Mouse (Mus musculus) ES-Bruce4 (cell line): ENCODE measurements at regions not wholly inside any gene's neighbourhood (a gene's known extent, or its start where the extent isn't known, plus 50 kb on each side); places are given as distances from the start of the nearest gene placed in this dataset.

Experiments used
- H3K27ac ChIP-seq: 2 replicates; pipeline ENCODE4 v1.5.1; 2012; ENCODE audit warnings: low read length, inconsistent platforms; ENCODE audit not compliant: insufficient read depth
- H3K27me3 ChIP-seq: 2 replicates; pipeline ENCODE4 v1.6.1; 2012; ENCODE audit warnings: mild to moderate bottlenecking, low read length, inconsistent platforms; ENCODE audit not compliant: control insufficient read depth, poor library complexity, insufficient read depth, severe bottlenecking
- H3K36me3 ChIP-seq: 2 replicates; pipeline ENCODE4 v1.6.1; 2012; ENCODE audit warnings: inconsistent platforms, mild to moderate bottlenecking, low read length, moderate library complexity; ENCODE audit not compliant: control insufficient read depth, poor library complexity, insufficient read depth, severe bottlenecking
- H3K4me1 ChIP-seq: one replicate; pipeline ENCODE4 v1.8.1; 2011; ENCODE audit warnings: low read length; ENCODE audit not compliant: control insufficient read depth, insufficient read depth
- H3K4me3 ChIP-seq: 2 replicates; pipeline ENCODE4 v1.5.1; 2011; ENCODE audit warnings: low read depth, mild to moderate bottlenecking, low read length
- H3K9ac ChIP-seq: 2 replicates; pipeline ENCODE4 v1.6.1; 2012; ENCODE audit warnings: low read depth, mild to moderate bottlenecking, inconsistent platforms; ENCODE audit not compliant: poor library complexity, severe bottlenecking
- H3K9me3 ChIP-seq: replicated peaks from 2 replicates; pipeline ENCODE4 v1.6.1; 2012; ENCODE audit warnings: mild to moderate bottlenecking, low read length, inconsistent platforms; ENCODE audit not compliant: control insufficient read depth, poor library complexity, insufficient read depth, severe bottlenecking
- CTCF ChIP-seq: IDR thresholded peaks from one replicate; pipeline ENCODE4 v1.8.1; 2011; ENCODE audit warnings: low read depth, low read length
- EP300 ChIP-seq: IDR thresholded peaks from 2 replicates; pipeline ENCODE4 v1.6.1; 2011; ENCODE audit warnings: low read depth, low read length; ENCODE audit not compliant: insufficient read depth
- POLR2A ChIP-seq: IDR thresholded peaks from one replicate; pipeline ENCODE4 v1.8.1; 2011; ENCODE audit warnings: low read length; ENCODE audit not compliant: insufficient read depth

GRCm38 (mm10) chr12:26999287-26999686, 343.1 kb downstream of the Sox11 start:
- Histone ChIP-seq H3K9ac (no peak overlapping the region), H3K27me3 (no peaks in the 10 kb centered on the region), H3K27ac (no peak overlapping the region), H3K9me3 (no peaks in the 10 kb centered on the region), H3K4me3 (no peak overlapping the region), H3K4me1 (no peaks in the 10 kb centered on the region), H3K36me3 (no peaks in the 10 kb centered on the region)
- TF ChIP-seq CTCF (no peak), POLR2A (no peak), EP300 (no peak)

DNA sequence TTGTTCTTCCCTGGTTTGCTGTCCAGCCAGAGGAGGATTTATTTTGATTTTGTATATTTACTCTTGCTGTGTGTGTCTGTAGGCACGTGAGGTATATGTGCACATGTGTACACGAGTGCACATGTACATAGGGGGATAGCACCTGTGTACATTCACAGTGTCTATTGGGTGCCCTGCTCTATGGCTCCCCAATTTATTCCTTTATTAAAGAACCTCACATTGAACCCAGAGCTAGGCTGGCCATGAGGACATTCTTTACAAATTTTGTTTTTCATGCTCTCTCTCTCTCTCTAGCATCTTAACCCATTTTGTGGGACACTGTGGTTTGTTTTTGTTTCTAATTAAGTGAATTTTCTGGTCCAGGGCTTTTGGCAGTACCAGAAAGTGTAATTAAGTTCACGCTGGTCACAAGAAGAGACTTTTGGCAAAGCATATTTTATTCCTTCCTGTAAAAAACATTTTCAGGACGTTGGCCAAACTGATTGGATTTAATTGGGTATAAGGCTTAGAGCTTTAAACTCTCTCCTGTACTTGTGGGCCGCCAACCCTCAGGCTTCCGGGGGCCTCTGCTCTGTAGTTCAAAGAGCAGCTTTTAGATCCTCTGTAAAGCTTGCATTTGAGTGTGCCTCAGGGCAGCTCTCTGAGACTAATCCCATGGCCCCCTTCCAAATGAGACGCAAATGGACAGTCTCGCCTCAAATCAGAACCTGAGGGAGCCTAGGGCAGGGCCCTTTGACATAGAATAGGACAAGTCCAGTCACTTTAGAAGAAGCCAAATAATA, 365.9 kb downstream of the Sox11 start:
- Histone ChIP-seq H3K27ac (no peak overlapping the region), H3K9me3 (no peaks in the 10 kb centered on the region), H3K27me3 (no peaks in the 10 kb centered on the region), H3K4me3 (no peak overlapping the region), H3K9ac (no peak overlapping the region), H3K36me3 (no peaks in the 10 kb centered on the region), H3K4me1 (no peaks in the 10 kb centered on the region)
- no peak for TF ChIP-seq POLR2A
- no peak for TF ChIP-seq EP300
- no peak for TF ChIP-seq CTCF

DNA sequence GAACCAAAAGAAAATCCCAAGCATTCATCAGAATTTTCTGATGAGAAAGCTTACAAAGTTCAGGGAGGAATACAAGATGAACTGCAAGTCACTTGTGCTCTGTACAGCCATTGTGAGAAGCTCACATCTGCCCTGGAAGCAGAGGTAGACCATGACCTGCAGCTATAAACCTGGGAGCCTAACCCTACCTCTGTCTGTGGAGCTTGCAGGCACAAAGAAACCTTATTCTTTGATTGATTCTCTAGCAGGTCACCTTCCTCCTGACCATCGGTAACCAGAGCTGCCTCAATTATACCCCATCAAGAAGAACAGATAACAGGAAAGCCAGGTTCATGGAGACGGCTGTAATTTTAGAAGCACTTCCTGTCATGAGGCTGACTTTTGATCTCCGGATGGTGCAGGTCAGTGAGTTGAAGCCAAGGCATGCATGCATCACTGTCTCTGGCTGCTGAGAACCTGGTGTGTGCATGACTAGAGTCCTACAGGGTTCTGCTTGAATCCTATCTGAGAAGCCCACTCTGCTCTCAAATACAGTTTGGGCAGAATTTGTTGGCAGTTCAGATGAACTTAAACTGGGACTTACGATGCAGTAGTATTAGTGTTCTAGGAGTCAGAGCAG, 369.8 kb downstream of the Sox11 start:
- no peak overlapping the region for H3K9ac ChIP-seq
- H3K4me1 ChIP-seq, result no peaks in the 10 kb centered on the region
- H3K4me3 ChIP-seq, result no peak overlapping the region
- H3K9me3 ChIP-seq, result no peaks in the 10 kb centered on the region
- TF ChIP-seq POLR2A, result no peak
- no peak for TF ChIP-seq CTCF
- no peak for TF ChIP-seq EP300
- no peaks in the 10 kb centered on the region for H3K27me3 ChIP-seq
- H3K36me3 ChIP-seq, result no peaks in the 10 kb centered on the region
- H3K27ac ChIP-seq, result no peak overlapping the region

GRCm38 (mm10) chr12:26967018-26967737, 375.2 kb downstream of the Sox11 start:
- no peak for TF ChIP-seq POLR2A
- TF ChIP-seq CTCF, result no peak
- no peak for TF ChIP-seq EP300
- Histone ChIP-seq H3K4me1 (no peaks in the 10 kb centered on the region), H3K27ac (no peak overlapping the region), H3K9me3 (no peaks in the 10 kb centered on the region), H3K9ac (no peak overlapping the region), H3K4me3 (no peak overlapping the region), H3K36me3 (no peaks in the 10 kb centered on the region), H3K27me3 (peaks cover 3% of the 10 kb centered on the region; the same call in 1 of the 2 replicates)

- Histone ChIP-seq H3K4me1 (no peaks in the 10 kb centered on the region), H3K9ac (no peak overlapping the region), H3K27me3 (peaks cover 3% of the 10 kb centered on the region; the same call in 1 of the 2 replicates), H3K9me3 (no peaks in the 10 kb centered on the region), H3K4me3 (no peak overlapping the region), H3K36me3 (no peaks in the 10 kb centered on the region), H3K27ac (no peak overlapping the region)
- TF ChIP-seq EP300 (no peak), CTCF (no peak), POLR2A (no peak)
These were observed 378.5 kb downstream of the Sox11 start for GRCm38 (mm10) chr12:26963917-26964316.

DNA sequence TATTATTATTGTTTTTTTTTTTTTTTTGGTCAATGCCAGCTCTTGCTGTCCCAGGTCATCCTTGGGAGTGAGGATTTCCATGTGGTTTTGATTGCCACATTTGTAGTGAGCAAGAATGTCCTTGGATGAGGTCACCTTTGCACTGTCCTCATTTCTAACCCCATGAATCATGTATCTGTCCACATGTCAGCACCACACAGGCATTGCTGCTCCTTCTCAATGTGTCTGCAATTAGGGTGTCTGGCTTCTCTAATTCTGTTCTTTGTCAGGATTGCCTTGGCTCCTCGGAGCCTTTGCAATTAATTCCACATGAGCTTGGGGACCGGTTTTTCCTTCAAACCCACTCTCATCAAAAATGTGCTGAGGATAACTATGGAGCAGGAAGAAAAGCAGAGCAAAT, 402.5 kb downstream of the Sox11 start:
- H3K9me3 ChIP-seq, result no peaks in the 10 kb centered on the region
- H3K27ac ChIP-seq, result no peak overlapping the region
- H3K4me1 ChIP-seq, result no peaks in the 10 kb centered on the region
- no peaks in the 10 kb centered on the region for H3K27me3 ChIP-seq
- TF ChIP-seq POLR2A (no peak), CTCF (no peak), EP300 (no peak)
- H3K4me3 ChIP-seq, result no peak overlapping the region
- no peaks in the 10 kb centered on the region for H3K36me3 ChIP-seq
- no peak overlapping the region for H3K9ac ChIP-seq
